Mouse (Mus musculus): ENCODE results near the gene Zc2hc1b. TPM values are rescaled to one million over a fixed set of nuclear protein-coding genes. Genes with fewer than 3 reads are reported as not detected.
"Not testable (repeated sequence)": the region's sequence is repeated elsewhere in the genome, so short reads cannot be mapped to it uniquely, and the experiment has no call there.

The Zc2hc1b gene
- polyA plus RNA-seq (2012; ENCODE audit: insufficient read depth, insufficient read length, missing spikeins), result not detected in 2 replicates

DNA sequence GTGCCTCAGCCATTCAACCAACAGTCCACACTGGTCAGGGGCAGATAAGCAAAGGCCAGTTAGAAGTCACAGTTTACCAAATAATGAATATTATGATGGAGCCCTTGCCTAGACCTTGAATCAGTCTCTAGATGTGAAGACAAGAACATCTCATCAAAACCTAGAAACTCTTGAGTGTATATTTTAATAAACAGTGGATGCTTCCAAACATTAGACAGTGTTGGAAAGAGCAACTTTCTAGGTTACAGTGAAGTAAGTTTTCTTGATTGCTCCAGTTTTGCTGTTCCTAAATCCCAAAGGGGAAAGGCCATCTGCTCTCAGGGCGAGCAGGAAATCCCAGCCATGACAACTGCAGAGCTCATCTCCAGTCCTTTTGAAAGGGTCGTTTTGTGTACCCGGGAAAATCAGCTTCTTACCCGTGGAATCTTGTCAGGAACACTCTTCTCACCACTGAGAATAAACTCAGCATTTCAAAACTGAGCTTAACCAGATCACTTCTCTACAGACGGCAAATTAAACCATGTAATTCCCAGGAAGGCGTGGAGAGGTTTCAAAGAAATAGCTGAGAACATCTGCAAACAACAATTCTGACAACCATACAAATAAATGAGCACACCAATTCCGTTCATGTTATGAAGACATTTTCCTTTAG lies at the start of gene Zc2hc1b:
Gene Zc2hc1b, minus strand, starts transcription at position 51 of the 652 bp plus-strand sequence.
- Histone ChIP-seq H3K4me1 (ENCODE audit: control insufficient read depth, insufficient read depth, insufficient read length, low read length) (no peaks in the 10 kb centered on the region), H3K27ac (replicated peaks; ENCODE audit: low read depth, low read length) (no peak within 1 kb of the TSS), H3K4me3 (ENCODE audit: insufficient read depth, low read depth, low read length) (no peak within 1 kb of the TSS)

DNA sequence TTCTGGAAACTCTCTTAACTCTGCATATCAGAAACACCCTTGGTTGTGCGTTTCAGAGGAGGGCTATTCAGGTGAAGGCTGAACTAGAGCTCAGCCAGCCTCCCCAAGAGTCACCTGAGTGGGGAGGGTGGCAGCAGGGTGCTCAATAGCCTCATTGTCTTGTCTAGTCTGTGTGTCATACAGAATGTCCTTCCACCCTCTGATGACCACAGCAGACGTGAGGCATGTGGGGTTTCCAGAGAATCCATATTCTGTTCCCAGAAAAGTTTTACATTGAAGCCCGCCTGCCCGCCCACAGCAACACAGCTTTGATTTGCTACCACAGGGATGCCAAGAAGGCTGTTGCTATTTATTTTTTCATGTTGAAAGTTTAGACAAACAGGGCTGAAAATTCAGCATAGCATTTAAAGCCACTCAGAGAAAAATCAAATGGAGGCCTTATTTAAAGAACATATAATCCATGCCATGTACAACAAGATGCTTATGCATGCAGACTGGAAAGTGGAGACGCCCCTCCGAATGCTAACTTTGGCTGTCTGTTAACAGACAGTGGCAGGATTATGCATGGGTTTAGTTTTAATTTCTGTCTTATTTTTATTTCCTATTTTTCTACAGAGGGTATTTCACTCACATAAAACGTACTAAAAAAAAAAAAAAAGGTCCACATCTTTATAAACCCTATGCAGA lies 47.7 kb upstream of the Zc2hc1b start:
- H3K4me1 ChIP-seq (ENCODE audit: control insufficient read depth, insufficient read depth, insufficient read length, low read length), result no peaks in the 10 kb centered on the region
- H3K4me3 ChIP-seq (ENCODE audit: insufficient read depth, low read depth, low read length), result no peak overlapping the region
- no peak overlapping the region for H3K27ac ChIP-seq (replicated peaks; ENCODE audit: low read depth, low read length)

- Histone ChIP-seq H3K4me1 (ENCODE audit: control insufficient read depth, insufficient read depth, insufficient read length, low read length) (no peaks in the 10 kb centered on the region), H3K27ac (replicated peaks; ENCODE audit: low read depth, low read length) (no peak overlapping the region), H3K4me3 (ENCODE audit: insufficient read depth, low read depth, low read length) (no peak overlapping the region)
Measured at GRCm38 (mm10) chr10:13222135-13222534, 44.3 kb upstream of the Zc2hc1b start.

GRCm38 (mm10) chr10:13220061-13220460 lies 42.2 kb upstream of the Zc2hc1b start:
- no peak overlapping the region for H3K4me3 ChIP-seq (ENCODE audit: insufficient read depth, low read depth, low read length)

GRCm38 (mm10) chr10:13213956-13214355 lies 36.1 kb upstream of the Zc2hc1b start:
- Histone ChIP-seq H3K27ac (replicated peaks; ENCODE audit: low read depth, low read length) (no peak overlapping the region), H3K4me3 (ENCODE audit: insufficient read depth, low read depth, low read length) (no peak overlapping the region), H3K4me1 (ENCODE audit: control insufficient read depth, insufficient read depth, insufficient read length, low read length) (no peaks in the 10 kb centered on the region)

More at GRCm38 (mm10) chr10:13220061-13220460, 42.2 kb upstream of the Zc2hc1b start:
- no peaks in the 10 kb centered on the region for H3K4me1 ChIP-seq (ENCODE audit: control insufficient read depth, insufficient read depth, insufficient read length, low read length)
- no peak overlapping the region for H3K27ac ChIP-seq (replicated peaks; ENCODE audit: low read depth, low read length)

DNA sequence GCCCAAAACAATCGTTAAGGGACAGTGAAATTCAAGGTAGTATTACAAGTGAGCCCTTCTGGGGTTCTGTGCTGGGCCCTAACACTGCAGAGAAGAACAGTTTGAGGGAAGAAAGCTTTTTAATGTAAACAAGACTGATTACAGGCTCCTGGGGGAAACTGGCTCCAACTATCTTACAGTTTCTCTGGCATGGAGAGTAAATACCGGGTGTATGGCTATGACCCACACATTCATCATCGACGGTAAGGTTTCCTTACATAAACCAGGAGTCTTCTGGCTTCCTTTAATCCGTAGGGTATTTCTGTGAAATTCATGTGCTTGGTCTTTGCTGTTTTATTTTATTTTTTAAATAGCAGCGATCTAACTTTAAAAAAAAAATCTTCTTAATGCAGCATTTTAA lies 35.0 kb upstream of the Zc2hc1b start:
- H3K4me1 ChIP-seq (ENCODE audit: control insufficient read depth, insufficient read depth, insufficient read length, low read length), result no peaks in the 10 kb centered on the region
- H3K4me3 ChIP-seq (ENCODE audit: insufficient read depth, low read depth, low read length), result no peak overlapping the region
- H3K27ac ChIP-seq (replicated peaks; ENCODE audit: low read depth, low read length), result no peak overlapping the region

- no peaks in the 10 kb centered on the region for H3K4me1 ChIP-seq (ENCODE audit: control insufficient read depth, insufficient read depth, insufficient read length, low read length)
- H3K4me3 ChIP-seq (ENCODE audit: insufficient read depth, low read depth, low read length), result no peak overlapping the region
- H3K27ac ChIP-seq (replicated peaks; ENCODE audit: low read depth, low read length), result no peak overlapping the region
Measured at GRCm38 (mm10) chr10:13212326-13212725, 34.5 kb upstream of the Zc2hc1b start.

DNA sequence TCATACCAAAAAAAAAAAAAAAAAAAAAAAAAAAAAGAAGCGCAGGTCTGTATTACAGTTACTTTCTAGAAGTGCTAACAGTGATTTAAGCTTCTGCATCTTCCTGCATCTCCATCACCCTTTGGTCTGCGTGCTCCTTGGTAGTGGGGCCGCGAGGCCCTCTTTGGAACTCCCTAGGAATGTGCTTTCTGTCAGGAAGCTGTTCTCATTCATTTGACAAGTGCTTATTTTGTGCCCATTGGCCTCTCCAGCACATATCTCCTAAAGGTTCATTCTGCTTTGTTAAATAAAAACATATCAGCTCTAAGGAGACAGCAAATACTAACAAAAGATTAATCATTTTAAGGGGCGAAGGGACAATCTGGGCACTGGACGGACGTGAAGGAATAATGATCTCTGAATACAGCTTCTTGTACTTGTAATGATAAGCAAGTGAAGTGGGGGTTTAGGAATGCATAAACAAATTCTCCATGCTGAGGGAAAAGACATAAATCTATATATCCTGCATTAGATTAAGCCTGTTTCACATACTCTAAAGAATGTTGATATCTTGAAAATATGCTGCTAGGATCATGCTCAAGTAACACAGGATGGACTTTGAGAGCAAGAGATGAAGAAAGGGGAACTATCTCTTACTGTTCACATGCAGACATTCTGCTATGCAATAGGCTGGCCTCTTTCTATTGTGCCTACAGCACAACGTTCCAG lies 32.3 kb upstream of the Zc2hc1b start:
- H3K4me1 ChIP-seq (ENCODE audit: control insufficient read depth, insufficient read depth, insufficient read length, low read length), result no peaks in the 10 kb centered on the region
- H3K27ac ChIP-seq (replicated peaks; ENCODE audit: low read depth, low read length), result no peak overlapping the region
- H3K4me3 ChIP-seq (ENCODE audit: insufficient read depth, low read depth, low read length), result no peak overlapping the region

- no peaks in the 10 kb centered on the region for H3K4me1 ChIP-seq (ENCODE audit: control insufficient read depth, insufficient read depth, insufficient read length, low read length)
- H3K27ac ChIP-seq (replicated peaks; ENCODE audit: low read depth, low read length), result no peak overlapping the region
- no peak overlapping the region for H3K4me3 ChIP-seq (ENCODE audit: insufficient read depth, low read depth, low read length)
Measured at GRCm38 (mm10) chr10:13209506-13209905, 31.7 kb upstream of the Zc2hc1b start.

DNA sequence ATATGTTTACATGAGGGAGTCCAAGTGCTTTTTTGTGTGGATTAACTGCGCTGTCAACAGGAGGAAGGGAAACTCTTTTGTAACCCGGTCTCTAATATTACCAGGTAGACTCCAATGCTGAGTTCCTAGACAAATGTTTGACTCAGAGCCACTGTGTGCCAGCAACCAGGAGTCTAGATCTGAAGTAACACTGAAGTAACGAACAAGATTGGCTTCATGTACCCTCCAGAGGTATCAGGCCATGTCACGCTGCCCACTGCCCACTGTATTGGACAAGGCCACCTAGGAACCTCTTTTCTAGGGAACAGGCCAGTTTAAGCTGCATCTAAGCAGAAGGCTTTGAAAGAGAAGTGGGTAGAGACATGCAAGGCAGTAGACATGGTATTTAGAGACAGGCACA lies 31.2 kb upstream of the Zc2hc1b start:
- Histone ChIP-seq H3K27ac (replicated peaks; ENCODE audit: low read depth, low read length) (no peak overlapping the region), H3K4me3 (ENCODE audit: insufficient read depth, low read depth, low read length) (no peak overlapping the region), H3K4me1 (ENCODE audit: control insufficient read depth, insufficient read depth, insufficient read length, low read length) (no peaks in the 10 kb centered on the region)

DNA sequence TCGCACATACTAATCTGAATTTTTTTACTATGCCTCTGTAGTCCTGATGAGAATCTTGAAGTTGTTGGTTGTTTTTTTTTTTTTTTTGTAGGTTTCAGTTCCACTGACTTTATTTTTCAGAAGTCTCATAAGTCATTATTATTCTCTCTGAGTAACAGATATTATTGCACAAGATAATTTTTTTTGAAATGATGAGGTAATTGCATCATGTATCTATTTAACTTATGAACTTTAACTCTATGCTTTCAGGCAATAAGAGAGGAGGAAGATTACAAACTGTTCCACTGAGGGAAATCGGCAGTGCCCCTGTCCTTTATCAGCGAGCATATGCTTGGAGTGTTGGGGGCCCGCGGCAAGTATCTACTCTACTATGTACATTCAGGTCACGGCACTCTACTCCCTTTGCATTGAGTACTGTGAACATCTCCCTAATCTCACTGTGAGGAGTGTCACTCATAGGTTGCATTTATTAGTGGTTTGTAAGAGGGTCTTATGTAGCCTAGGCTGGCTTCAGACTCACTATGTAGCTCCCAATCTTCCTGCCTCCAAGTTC lies 24.0 kb upstream of the Zc2hc1b start:
- Histone ChIP-seq H3K27ac (replicated peaks; ENCODE audit: low read depth, low read length) (no peak overlapping the region), H3K4me1 (ENCODE audit: control insufficient read depth, insufficient read depth, insufficient read length, low read length) (no peaks in the 10 kb centered on the region), H3K4me3 (ENCODE audit: insufficient read depth, low read depth, low read length) (no peak overlapping the region)

DNA sequence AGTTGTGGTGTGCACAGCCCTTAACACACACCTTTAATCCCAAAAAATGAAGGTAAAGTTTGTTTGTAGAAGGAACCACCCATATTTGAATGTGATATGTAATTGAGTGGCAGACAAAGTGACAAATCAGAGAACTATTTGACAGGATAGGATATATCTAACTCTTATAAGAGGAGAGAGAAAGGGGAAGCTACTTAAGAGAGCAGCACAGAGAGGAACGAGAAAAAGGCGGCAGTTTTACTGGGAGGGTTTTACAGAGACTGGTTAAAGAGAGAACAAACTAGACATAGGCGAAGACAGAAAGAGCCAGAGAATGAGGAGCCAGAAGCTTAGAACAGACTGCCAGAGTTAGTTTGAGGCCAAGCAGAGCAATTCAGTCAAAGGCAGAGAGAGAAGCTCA lies 23.0 kb upstream of the Zc2hc1b start:
- H3K27ac ChIP-seq (replicated peaks; ENCODE audit: low read depth, low read length), result no peak overlapping the region
- no peaks in the 10 kb centered on the region for H3K4me1 ChIP-seq (ENCODE audit: control insufficient read depth, insufficient read depth, insufficient read length, low read length)
- H3K4me3 ChIP-seq (ENCODE audit: insufficient read depth, low read depth, low read length), result no peak overlapping the region

GRCm38 (mm10) chr10:13199234-13199633 lies 21.4 kb upstream of the Zc2hc1b start:
- no peak overlapping the region for H3K27ac ChIP-seq (replicated peaks; ENCODE audit: low read depth, low read length)
- no peak overlapping the region for H3K4me3 ChIP-seq (ENCODE audit: insufficient read depth, low read depth, low read length)
- H3K4me1 ChIP-seq (ENCODE audit: control insufficient read depth, insufficient read depth, insufficient read length, low read length), result no peaks in the 10 kb centered on the region

GRCm38 (mm10) chr10:13196872-13197507 lies 19.2 kb upstream of the Zc2hc1b start:
- no peak overlapping the region for H3K4me3 ChIP-seq (ENCODE audit: insufficient read depth, low read depth, low read length)
- H3K4me1 ChIP-seq (ENCODE audit: control insufficient read depth, insufficient read depth, insufficient read length, low read length), result no peaks in the 10 kb centered on the region
- H3K27ac ChIP-seq (replicated peaks; ENCODE audit: low read depth, low read length), result no peak overlapping the region

DNA sequence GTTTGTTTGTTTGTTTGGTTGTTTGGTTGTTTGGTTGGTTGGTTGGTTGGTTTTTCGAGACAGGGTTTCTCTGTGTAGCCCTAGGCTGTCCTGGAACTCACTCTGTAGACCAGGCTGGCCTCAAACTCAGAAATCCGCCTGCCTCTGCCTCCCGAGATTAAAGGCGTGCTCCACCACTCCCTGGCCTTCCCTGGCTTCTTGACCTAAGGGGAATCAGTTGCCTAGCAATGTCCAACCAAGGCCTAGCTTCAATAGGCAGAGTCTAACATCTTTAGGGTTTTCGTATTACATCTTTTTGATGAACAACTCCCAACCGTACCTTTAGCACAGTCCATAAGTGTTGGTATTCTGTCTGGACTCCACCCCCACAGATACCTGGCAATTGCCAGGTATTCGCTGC lies 15.7 kb upstream of the Zc2hc1b start:
- not testable (repeated sequence) for H3K4me1 ChIP-seq (ENCODE audit: control insufficient read depth, insufficient read depth, insufficient read length, low read length); H3K27ac ChIP-seq (replicated peaks; ENCODE audit: low read depth, low read length)
- peak overlapping the region; percentile 95; the same call in 1 of the 2 replicates for H3K4me3 ChIP-seq (ENCODE audit: insufficient read depth, low read depth, low read length)
